Mouse (Mus musculus): ENCODE data around the gene Spon1. TPM values are rescaled to one million over a fixed set of nuclear protein-coding genes. Genes with fewer than 3 reads are reported as not detected.

Gene Spon1
- total RNA-seq, 4 experiments from 2014 or later, result 1.0 to 4.8 (median 2.0) TPM

GRCm38 (mm10) chr7:113778546-113778945 lies 12.7 kb downstream of the Spon1 start:
- no peak for DNase-seq (ENCODE audit: low spot score in 2 of 2)

GRCm38 (mm10) chr7:113780286-113780685 lies 14.5 kb downstream of the Spon1 start:
- no peak for DNase-seq (ENCODE audit: low spot score in 2 of 2)

GRCm38 (mm10) chr7:113791991-113792390 lies 26.2 kb downstream of the Spon1 start:
- DNase-seq (ENCODE audit: low spot score in 2 of 2), result no peak

- no peak for DNase-seq (ENCODE audit: low spot score in 2 of 2)
Measured at GRCm38 (mm10) chr7:113792871-113793270, 27.1 kb downstream of the Spon1 start.

- no peak for DNase-seq (ENCODE audit: low spot score in 2 of 2)
Measured at GRCm38 (mm10) chr7:113795209-113795608, 29.4 kb downstream of the Spon1 start.

GRCm38 (mm10) chr7:113797134-113797533 lies 31.3 kb downstream of the Spon1 start:
- DNase-seq (ENCODE audit: low spot score in 2 of 2), result no peak

GRCm38 (mm10) chr7:113798605-113799255 lies 32.9 kb downstream of the Spon1 start:
- DNase-seq (ENCODE audit: low spot score in 2 of 2), result no peak

- no peak for DNase-seq (ENCODE audit: low spot score in 2 of 2)
Measured at GRCm38 (mm10) chr7:113809781-113810180, 44.0 kb downstream of the Spon1 start.

GRCm38 (mm10) chr7:113811376-113812158 lies 45.8 kb downstream of the Spon1 start:
- no peak for DNase-seq (ENCODE audit: low spot score in 2 of 2)

GRCm38 (mm10) chr7:113814101-113814779 lies 48.4 kb downstream of the Spon1 start:
- no peak for DNase-seq (ENCODE audit: low spot score in 2 of 2)

- no peak for DNase-seq (ENCODE audit: low spot score in 2 of 2)
Measured at GRCm38 (mm10) chr7:113815726-113816125, 49.9 kb downstream of the Spon1 start.

- DNase-seq (ENCODE audit: low spot score in 2 of 2), result no peak
Measured at GRCm38 (mm10) chr7:113816827-113817334, 51.1 kb downstream of the Spon1 start.

- no peak for DNase-seq (ENCODE audit: low spot score in 2 of 2)
Measured at GRCm38 (mm10) chr7:113818116-113818515, 52.3 kb downstream of the Spon1 start.

GRCm38 (mm10) chr7:113820213-113820612 lies 54.4 kb downstream of the Spon1 start:
- DNase-seq (ENCODE audit: low spot score in 2 of 2), result no peak

- no peak for DNase-seq (ENCODE audit: low spot score in 2 of 2)
Measured at GRCm38 (mm10) chr7:113823026-113823425, 57.2 kb downstream of the Spon1 start.

GRCm38 (mm10) chr7:113824651-113825050 lies 58.9 kb downstream of the Spon1 start:
- no peak for DNase-seq (ENCODE audit: low spot score in 2 of 2)

GRCm38 (mm10) chr7:113825498-113826205 lies 59.9 kb downstream of the Spon1 start:
- DNase-seq (ENCODE audit: low spot score in 2 of 2), result no peak

GRCm38 (mm10) chr7:113826510-113826909 lies 60.7 kb downstream of the Spon1 start:
- DNase-seq (ENCODE audit: low spot score in 2 of 2), result no peak

- DNase-seq (ENCODE audit: low spot score in 2 of 2), result no peak
Measured at GRCm38 (mm10) chr7:113828122-113828571, 62.3 kb downstream of the Spon1 start.

- no peak for DNase-seq (ENCODE audit: low spot score in 2 of 2)
Measured at GRCm38 (mm10) chr7:113828576-113828975, 62.8 kb downstream of the Spon1 start.

GRCm38 (mm10) chr7:113837151-113837550 lies 71.4 kb downstream of the Spon1 start:
- DNase-seq (ENCODE audit: low spot score in 2 of 2), result no peak
